Mouse (Mus musculus) adrenal gland, adult (tissue): ENCODE data around the gene Dock7.
"Not testable (repeated sequence)": the region's sequence is repeated elsewhere in the genome, so short reads cannot be mapped to it uniquely, and the experiment has no call there.

Experiments used
- DNase-seq, 2 experiments: peaks; one replicate each; pipeline ENCODE4 v3.0.0; 2022 to 2023; ENCODE audit warnings: low spot score in 1 of 2; ENCODE audit not compliant: inconsistent age in 2 of 2

Gene Dock7

GRCm38 (mm10) chr4:99011039-99011438, 109.7 kb downstream of the Dock7 start:
- no peak for DNase-seq

- no peak for DNase-seq
These were observed 114.4 kb downstream of the Dock7 start for GRCm38 (mm10) chr4:99006319-99006718.

GRCm38 (mm10) chr4:99005574-99005973, 115.1 kb downstream of the Dock7 start:
- DNase-seq: no peak

DNA sequence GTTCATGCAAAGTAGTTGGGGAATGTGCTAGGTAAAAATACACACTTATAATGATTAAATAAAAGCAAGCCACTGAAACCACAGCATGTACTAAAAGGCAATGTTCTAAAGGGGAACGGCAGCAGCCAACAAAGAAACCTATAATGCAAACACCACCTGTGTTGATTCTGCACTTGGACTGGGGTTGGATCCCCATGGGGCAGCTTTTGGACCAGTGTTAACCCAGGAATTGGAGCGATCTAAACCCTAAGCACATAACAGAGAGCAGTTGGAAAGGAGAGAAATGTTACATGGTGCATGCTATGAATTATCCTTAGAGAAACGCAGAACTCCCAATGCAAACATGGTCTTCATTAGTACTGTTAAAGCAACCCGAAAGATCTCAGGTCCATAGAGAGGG, 127.2 kb downstream of the Dock7 start:
- DNase-seq: no peak

GRCm38 (mm10) chr4:98984701-98985100, 136.0 kb downstream of the Dock7 start:
- no peak for DNase-seq

DNA sequence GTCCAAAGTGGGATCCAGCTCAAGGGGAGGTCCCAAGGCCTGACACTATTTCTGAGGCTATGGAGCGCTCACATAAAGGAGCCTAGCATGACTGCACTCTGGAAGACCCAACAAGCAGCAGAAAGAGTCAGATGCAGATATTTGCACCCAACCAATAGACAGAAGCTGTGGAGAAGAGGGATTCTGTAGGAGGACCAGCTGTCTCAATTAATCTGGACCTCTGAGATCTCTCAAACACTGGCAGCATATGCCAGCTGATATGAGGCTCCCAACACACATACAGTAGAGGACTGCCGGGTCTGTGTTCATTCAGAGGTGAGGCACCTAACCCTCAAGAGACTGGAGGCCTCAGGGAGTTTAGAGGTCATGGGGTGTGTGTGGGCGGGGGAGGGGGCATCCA, 140.7 kb downstream of the Dock7 start:
- not testable (repeated sequence) for DNase-seq

- DNase-seq: no peak
These were observed 142.0 kb downstream of the Dock7 start for GRCm38 (mm10) chr4:98978693-98979092.

DNA sequence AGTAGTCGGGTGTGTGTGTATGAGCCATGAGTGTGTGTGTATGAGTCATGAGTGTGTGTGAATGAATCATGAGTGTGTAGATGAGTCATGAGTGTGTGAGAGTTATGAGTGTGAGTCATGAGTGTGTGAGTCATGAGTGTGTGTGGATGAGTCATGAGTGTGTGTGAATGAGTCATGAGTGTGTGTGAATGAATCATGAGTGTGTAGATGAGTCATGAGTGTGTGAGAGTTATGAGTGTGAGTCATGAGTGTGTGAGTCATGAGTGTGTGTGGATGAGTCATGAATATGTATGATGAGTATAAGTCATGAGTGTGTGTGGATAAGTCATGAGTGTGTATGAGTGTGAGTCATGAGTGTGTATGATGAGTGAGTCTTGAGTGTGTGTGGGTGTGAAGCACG, 142.4 kb downstream of the Dock7 start:
- DNase-seq: not testable (repeated sequence)

- DNase-seq: no peak
These were observed 145.0 kb downstream of the Dock7 start for GRCm38 (mm10) chr4:98975741-98976140.

DNA sequence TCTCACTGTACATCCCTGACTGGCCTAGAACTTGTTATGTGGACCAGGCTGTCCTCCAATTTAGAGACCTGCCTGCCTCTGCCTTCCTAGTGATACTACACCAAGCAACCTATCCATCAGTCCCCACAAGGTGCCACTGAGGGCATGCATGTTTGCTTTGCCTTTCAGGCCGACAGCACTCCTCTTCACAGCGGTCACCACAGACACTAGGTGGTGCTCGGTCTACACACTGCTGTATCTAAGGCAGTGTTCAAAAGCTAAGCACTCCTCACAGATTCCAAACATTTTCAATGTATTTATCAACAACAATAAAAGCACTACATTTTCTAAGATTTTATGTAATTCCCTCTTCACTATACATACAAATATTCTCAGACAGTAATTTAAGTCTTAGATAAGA, 150.8 kb downstream of the Dock7 start:
- DNase-seq: no peak

DNA sequence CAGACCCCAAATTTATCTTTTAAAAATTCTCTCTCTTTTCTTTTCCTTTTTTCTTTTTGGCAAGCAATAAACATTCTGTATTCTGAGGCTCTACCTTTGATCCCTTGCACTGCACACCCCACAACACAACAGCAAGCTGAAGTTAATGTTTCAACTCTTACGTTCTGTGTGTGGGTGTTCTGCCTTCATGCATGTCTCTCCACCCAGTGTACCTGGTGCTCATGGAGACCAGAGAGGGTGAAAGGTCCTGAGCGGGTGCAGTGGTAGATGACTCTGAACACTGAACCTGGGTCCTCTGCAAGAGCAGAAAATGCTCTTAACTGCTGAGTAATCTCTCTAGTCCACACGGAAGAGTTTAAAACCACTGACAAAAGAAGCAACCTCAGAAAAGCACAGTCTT, 160.5 kb downstream of the Dock7 start:
- DNase-seq: no peak

GRCm38 (mm10) chr4:98955986-98956385, 164.7 kb downstream of the Dock7 start:
- no peak for DNase-seq

DNA sequence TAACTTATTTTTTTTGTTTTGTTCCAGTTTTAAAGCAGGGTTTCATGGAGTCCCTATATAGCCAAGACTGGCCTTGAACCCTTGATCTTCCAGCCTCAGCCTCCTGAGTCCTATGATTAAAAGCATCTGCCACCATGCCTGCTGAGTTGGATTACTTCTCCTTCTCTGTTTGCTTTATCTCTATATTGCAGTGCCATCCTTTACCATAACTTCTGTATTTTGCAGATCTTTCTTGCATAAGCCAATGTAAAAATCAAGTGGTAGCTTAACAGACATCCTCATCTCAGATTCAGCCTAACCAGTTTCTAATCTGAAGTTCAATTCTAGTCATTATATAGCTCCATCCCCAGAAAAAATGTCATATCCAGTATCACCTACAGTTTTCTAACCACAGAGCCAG, 170.2 kb downstream of the Dock7 start:
- DNase-seq: no peak

DNA sequence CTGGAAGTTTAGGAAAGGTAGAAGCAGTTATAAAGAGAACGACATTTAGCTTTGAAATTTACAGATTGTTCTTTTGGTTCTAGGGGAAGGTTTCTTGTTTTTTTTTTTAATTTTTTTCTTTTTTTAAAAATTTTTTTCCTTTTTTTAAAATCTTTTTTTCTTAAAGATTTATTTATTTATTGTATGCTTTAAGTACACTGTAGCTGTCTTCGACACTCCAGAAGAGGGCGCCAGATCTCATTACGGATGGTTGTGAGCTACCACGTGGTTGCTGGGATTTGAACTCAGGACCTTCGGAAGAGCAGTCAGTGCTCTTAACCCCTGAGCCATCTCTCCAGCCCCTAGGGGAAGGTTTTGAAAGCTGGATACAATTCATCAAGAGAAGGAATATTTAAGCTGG, 182.5 kb downstream of the Dock7 start:
- DNase-seq: not testable (repeated sequence)

DNA sequence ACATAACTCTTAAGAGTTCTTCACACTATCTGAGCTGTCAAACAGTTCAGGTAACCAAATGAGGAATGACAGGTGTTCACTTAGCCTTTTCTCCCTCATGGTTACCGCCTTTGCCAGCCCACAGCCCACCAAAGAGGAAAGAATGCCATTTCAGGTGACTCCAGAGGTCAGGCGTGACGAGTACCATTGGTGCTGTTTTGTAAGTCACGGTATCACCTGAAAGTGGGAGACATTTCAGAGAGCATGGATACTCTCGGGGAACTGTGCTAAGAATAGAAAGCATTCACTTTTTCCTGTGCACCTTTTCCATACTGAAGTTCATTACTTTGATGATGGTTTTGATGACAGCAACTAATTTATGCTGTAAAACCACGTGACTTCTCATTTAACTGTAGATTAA, 184.7 kb downstream of the Dock7 start:
- no peak for DNase-seq

DNA sequence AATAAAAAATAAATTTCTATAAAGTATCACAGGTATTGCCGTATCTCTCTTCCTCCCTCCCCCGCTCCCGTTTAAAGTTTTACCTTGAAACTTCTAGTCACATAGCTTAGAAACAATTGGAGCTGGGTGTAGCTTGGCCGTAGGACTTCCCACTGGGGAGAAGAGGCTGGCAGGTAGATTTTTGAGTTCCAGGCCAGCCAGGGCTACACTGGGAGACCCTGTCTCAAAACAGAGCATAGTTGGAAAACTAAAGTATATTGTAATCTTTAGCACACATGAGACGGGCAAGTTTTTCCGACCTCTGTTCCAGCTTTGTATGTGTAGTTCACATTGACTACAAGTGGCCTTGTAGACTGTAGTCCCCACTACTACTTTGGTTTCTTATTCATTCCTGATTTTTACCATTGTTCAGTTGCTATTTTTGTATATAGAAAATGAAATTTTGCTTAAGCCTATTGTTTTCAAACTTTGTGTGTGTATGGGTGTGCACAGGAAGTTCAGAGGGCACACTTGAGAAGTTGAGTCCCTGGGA, 195.4 kb downstream of the Dock7 start:
- peak in 1 of 2 experiments; percentile 35 for DNase-seq

- no peak for DNase-seq
These were observed 195.9 kb downstream of the Dock7 start for GRCm38 (mm10) chr4:98924906-98925178.

GRCm38 (mm10) chr4:98924071-98924905, 196.4 kb downstream of the Dock7 start:
- DNase-seq: peak; percentile 20 to 68

DNA sequence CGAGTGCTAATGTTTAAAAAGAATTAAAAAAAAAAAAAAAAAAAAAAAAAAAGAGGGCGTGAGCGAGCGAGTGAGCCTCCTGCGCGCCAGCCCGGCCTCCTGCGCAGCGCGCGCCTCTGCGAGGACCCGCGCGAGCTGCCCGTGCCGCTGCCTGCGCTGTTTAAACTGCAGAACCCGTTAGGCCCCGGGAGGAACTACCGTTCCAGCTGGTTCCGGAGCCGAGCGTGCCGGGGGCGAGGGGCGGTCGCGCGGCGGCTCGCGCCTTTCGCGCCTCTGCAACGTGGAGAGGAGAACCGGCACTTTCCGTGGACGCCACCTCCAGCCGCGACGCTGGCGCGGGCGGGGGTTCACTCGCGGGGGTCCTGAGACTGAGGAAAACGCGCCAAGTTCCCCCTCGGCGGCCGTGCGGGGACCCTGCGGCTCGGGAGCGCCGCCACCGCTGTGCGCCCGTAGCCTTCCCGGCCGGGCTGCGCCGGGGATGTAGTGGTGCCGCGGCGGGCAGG, 197.1 kb downstream of the Dock7 start, which contains the start of gene Usp1:
TSS of gene Usp1 (plus strand) at position 243 of the 503 bp plus-strand sequence.
- DNase-seq: peak in 1 of 2 experiments; percentile 95

GRCm38 (mm10) chr4:98922643-98923567, 197.8 kb downstream of the Dock7 start:
- peak; percentile 98 to 99 for DNase-seq

DNA sequence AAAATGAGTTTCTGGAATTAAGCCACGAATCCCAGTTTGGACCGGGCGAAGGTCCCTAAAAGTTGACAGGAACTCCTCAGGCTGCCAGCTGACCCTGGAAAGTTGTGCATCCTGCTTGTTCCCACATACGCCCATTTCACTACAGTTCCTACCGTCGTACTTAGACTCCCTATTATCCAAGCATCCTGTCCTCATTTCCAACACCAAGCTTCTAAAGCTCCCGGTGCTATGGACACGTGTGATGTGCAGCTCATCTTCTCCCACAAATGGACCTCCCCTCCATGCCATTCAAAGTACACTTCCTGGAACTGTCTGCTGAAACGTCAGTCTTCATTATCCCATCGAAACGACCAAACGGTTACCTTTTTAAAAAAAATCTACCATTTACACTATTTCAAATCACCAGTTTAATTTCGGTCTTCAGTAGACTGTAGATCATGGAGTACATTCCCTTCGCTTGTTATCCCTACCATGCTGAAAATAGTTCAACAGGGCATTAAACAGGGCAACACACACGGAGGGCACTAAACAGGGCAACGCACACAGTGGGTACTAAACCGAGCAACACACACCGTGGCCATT, 198.6 kb downstream of the Dock7 start:
- DNase-seq: peak; percentile 18 to 63
